Mouse (Mus musculus) liver, embryonic 14.5 days (tissue): ENCODE measurements around the gene Ddb1. TPM values are rescaled to one million over a fixed set of nuclear protein-coding genes. Genes with fewer than 3 reads are reported as not detected.

Experiments used
- ATAC-seq: fragments of 200-750 bp; cut with Nextera tagmentation; 2 replicates; pipeline ENCODE4 v1.8.0; 2017; ENCODE audit warnings: moderate number of reproducible peaks, mild to moderate bottlenecking, moderate library complexity; ENCODE audit not compliant: insufficient read depth
- DNase-seq, 3 experiments: peaks; one replicate each; pipeline ENCODE4 v3.0.0-alpha.2; 2012 to 2013; ENCODE audit warnings: low read depth in 3 of 3, low spot score in 3 of 3
- H3K27ac ChIP-seq: fragments of 300-500 bp; sonication (generic); 2 replicates; pipeline ENCODE4 v1.5.1; 2014; ENCODE audit warnings: moderate library complexity, mild to moderate bottlenecking, control low read depth, inconsistent platforms
- H3K27me3 ChIP-seq: fragments of 300-500 bp; sonication (generic); 2 replicates; pipeline ENCODE4 v1.6.1; 2014; ENCODE audit warnings: mild to moderate bottlenecking, low read length, moderate library complexity; ENCODE audit not compliant: control insufficient read depth, insufficient read depth
- H3K36me3 ChIP-seq: fragments of 300-500 bp; sonication (generic); replicated peaks from 2 replicates; pipeline ENCODE4 v1.6.1; 2014; ENCODE audit warnings: low read depth; ENCODE audit not compliant: control insufficient read depth, insufficient read depth
- H3K4me1 ChIP-seq, 2 experiments: fragments of 200-500 bp in 1 of 2; fragments of 300-500 bp in 1 of 2; sonication (generic) in 1 of 2; replicated peaks; 2 replicates each; pipeline ENCODE4 v1.6.1; 2012 to 2014; ENCODE audit warnings: antibody characterized with exemption in 1 of 2, inconsistent platforms in 1 of 2, low read length in 1 of 2; ENCODE audit not compliant: control insufficient read depth in 2 of 2, insufficient read depth in 2 of 2
- H3K4me2 ChIP-seq: fragments of 300-500 bp; sonication (generic); 2 replicates; pipeline ENCODE4 v1.6.1; 2014; ENCODE audit warnings: low read depth, mild to moderate bottlenecking, control low read depth, moderate library complexity
- H3K4me3 ChIP-seq, 2 experiments: fragments of 200-500 bp in 1 of 2; fragments of 300-500 bp in 1 of 2; sonication (generic) in 1 of 2; 2 replicates each; pipeline ENCODE4 v1.5.1; 2012 to 2014; ENCODE audit warnings: low read depth in 2 of 2, low read length in 2 of 2, mild to moderate bottlenecking in 2 of 2, control low read depth in 1 of 2, inconsistent platforms in 1 of 2, moderate library complexity in 1 of 2; ENCODE audit not compliant: insufficient read depth in 1 of 2
- H3K9ac ChIP-seq: fragments of 300-500 bp; sonication (generic); replicated peaks from 2 replicates; pipeline ENCODE4 v1.6.1; 2014; ENCODE audit warnings: mild to moderate bottlenecking, control low read depth, moderate library complexity
- H3K9me3 ChIP-seq: fragments of 300-500 bp; sonication (generic); 2 replicates; pipeline ENCODE4 v1.6.1; 2016; ENCODE audit warnings: low read length, mixed read lengths; ENCODE audit not compliant: control insufficient read depth
- CTCF ChIP-seq: IDR thresholded peaks from 2 replicates; pipeline ENCODE4 v1.5.1; 2016; ENCODE audit warnings: antibody characterized with exemption, low read depth, control low read depth
- EP300 ChIP-seq: IDR thresholded peaks from 2 replicates; pipeline ENCODE4 v1.6.1; 2016; ENCODE audit warnings: antibody characterized with exemption, low read depth
- WGBS: fragments of 180-500 bp; shearing (Covaris S2); extraction: QIAGEN DNeasy Blood & Tissue Kit; methylation state at CpG from one replicate; pipeline ENCODE4 v1.1.7; 2014; ENCODE audit not compliant: insufficient replicate concordance; 5-methylcytosine and 5-hydroxymethylcytosine counted together
- polyA plus RNA-seq, 2 experiments: library from polyadenylated mRNA; depleted of rRNA in 1 of 2; stranded (reverse) in 1 of 2; unstranded in 1 of 2; fragments of >200 nt; fragmentation: Nextera tagmentation in 1 of 2; extraction: Ambion mirVana in 1 of 2; gene quantifications; 2 replicates each; pipeline versions ENCODE4 v1.2.1 to v1.2.3; 2012 to 2014

Ddb1 gene
- polyA plus RNA-seq, 2 experiments: 91.2 to 133 TPM

- peaks cover 5 to 6% of the 10 kb centered on the region in 2 experiments for H3K4me1 ChIP-seq
- WGBS: 9% methylated on average over 6 of the region's 6 CpGs
- no peak within 1 kb of the TSS; the same call in 1 of the 2 replicates for H3K9ac ChIP-seq
- no peaks in the 10 kb centered on the region for H3K27me3 ChIP-seq
- DNase-seq (no peak), ATAC-seq (peak; percentile 56; the same call in 1 of the 2 replicates)
- no peak within 1 kb of the TSS for H3K27ac ChIP-seq
- no peak within 1 kb of the TSS for H3K4me3 ChIP-seq
- H3K9me3 ChIP-seq: no peaks in the 10 kb centered on the region
- TF ChIP-seq EP300: no peak
- TF ChIP-seq CTCF: peak; percentile 95
- H3K36me3 ChIP-seq: no peaks in the 10 kb centered on the region
- H3K4me2 ChIP-seq: no peak within 1 kb of the TSS
Measured at GRCm38 (mm10) chr19:10677915-10678771, 73.0 kb downstream of the Ddb1 start, which contains the start of gene Pga5. TSS of gene Pga5 (minus strand) at chr19:10678071.

- no peak overlapping the region for H3K9ac ChIP-seq
- H3K4me3 ChIP-seq: no peak overlapping the region
- H3K4me2 ChIP-seq: no peak overlapping the region
- H3K27ac ChIP-seq: no peak overlapping the region
- TF ChIP-seq CTCF (no peak), EP300 (no peak)
- DNase-seq (no peak), ATAC-seq (no peak)
- H3K27me3 ChIP-seq: no peaks in the 10 kb centered on the region
- WGBS: 69% methylated on average over 1 of the region's 1 CpGs
- H3K4me1 ChIP-seq: peaks cover 5 to 6% of the 10 kb centered on the region in 2 experiments
- H3K9me3 ChIP-seq: no peaks in the 10 kb centered on the region
- no peaks in the 10 kb centered on the region for H3K36me3 ChIP-seq
Measured at GRCm38 (mm10) chr19:10678772-10679067, 73.6 kb downstream of the Ddb1 start.

Other genes with a start within 250 kb of the Ddb1 start
- gene Syt7, start 216.2 kb upstream of the Ddb1 start, polyA plus RNA-seq (2012; rRNA removed): 0.28 and 0.37 TPM in 2 replicates
- gene Syt7, start 216.2 kb upstream of the Ddb1 start, polyA plus RNA-seq (2014; fragmentation: Nextera tagmentation; extraction: Ambion mirVana): 0.04 and 0.09 TPM in 2 replicates
- gene Lrrc10b, start 147.9 kb upstream of the Ddb1 start, polyA plus RNA-seq (2012; rRNA removed): 0.05 and 0.06 TPM in 2 replicates
- gene Lrrc10b, start 147.9 kb upstream of the Ddb1 start, polyA plus RNA-seq (2014; fragmentation: Nextera tagmentation; extraction: Ambion mirVana): 0.08 TPM in 1 of 2 replicates, not detected in the other
- 0.17 and 0.26 TPM in 2 replicates for gene Ppp1r32, start 122.4 kb upstream of the Ddb1 start, polyA plus RNA-seq (2012; rRNA removed)
- gene Ppp1r32, start 122.4 kb upstream of the Ddb1 start, polyA plus RNA-seq (2014; fragmentation: Nextera tagmentation; extraction: Ambion mirVana): 0.19 TPM in 1 of 2 replicates, not detected in the other
- gene Cpsf7, start 80.1 kb upstream of the Ddb1 start, polyA plus RNA-seq (2012; rRNA removed): 16.2 and 22.9 TPM in 2 replicates
- 12.8 and 14.1 TPM in 2 replicates for gene Cpsf7, start 80.1 kb upstream of the Ddb1 start, polyA plus RNA-seq (2014; fragmentation: Nextera tagmentation; extraction: Ambion mirVana)
- gene Sdhaf2, start 79.2 kb upstream of the Ddb1 start, polyA plus RNA-seq (2012; rRNA removed): 16.8 and 20.5 TPM in 2 replicates
- 26.9 and 31.0 TPM in 2 replicates for gene Sdhaf2, start 79.2 kb upstream of the Ddb1 start, polyA plus RNA-seq (2014; fragmentation: Nextera tagmentation; extraction: Ambion mirVana)
- 9.7 and 15.6 TPM in 2 replicates for gene Tmem216, start 49.1 kb upstream of the Ddb1 start, polyA plus RNA-seq (2012; rRNA removed)
- gene Tmem216, start 49.1 kb upstream of the Ddb1 start, polyA plus RNA-seq (2014; fragmentation: Nextera tagmentation; extraction: Ambion mirVana): 13.2 and 16.9 TPM in 2 replicates
- gene Cyb561a3, start 28.2 kb upstream of the Ddb1 start, polyA plus RNA-seq (2012; rRNA removed): 9.5 and 11.8 TPM in 2 replicates
- 11.0 and 12.9 TPM in 2 replicates for gene Cyb561a3, start 28.2 kb upstream of the Ddb1 start, polyA plus RNA-seq (2014; fragmentation: Nextera tagmentation; extraction: Ambion mirVana)
- 7.5 and 8.3 TPM in 2 replicates for gene Tmem138, start 28.0 kb upstream of the Ddb1 start, polyA plus RNA-seq (2012; rRNA removed)
- 11.5 and 12.6 TPM in 2 replicates for gene Tmem138, start 28.0 kb upstream of the Ddb1 start, polyA plus RNA-seq (2014; fragmentation: Nextera tagmentation; extraction: Ambion mirVana)
- 11.7 and 13.9 TPM in 2 replicates for gene Tkfc, start 327 bp downstream of the Ddb1 start, polyA plus RNA-seq (2012; rRNA removed)
- 15.1 and 15.6 TPM in 2 replicates for gene Tkfc, start 327 bp downstream of the Ddb1 start, polyA plus RNA-seq (2014; fragmentation: Nextera tagmentation; extraction: Ambion mirVana)
- 6.7 and 8.5 TPM in 2 replicates for gene Vwce, start 28.9 kb downstream of the Ddb1 start, polyA plus RNA-seq (2012; rRNA removed)
- gene Vwce, start 28.9 kb downstream of the Ddb1 start, polyA plus RNA-seq (2014; fragmentation: Nextera tagmentation; extraction: Ambion mirVana): 5.4 and 7.4 TPM in 2 replicates
- 0.02 TPM in 1 of 2 replicates, not detected in the other for gene Pga5, start 72.7 kb downstream of the Ddb1 start, polyA plus RNA-seq (2012; rRNA removed)
- not detected in 2 replicates for gene Pga5, start 72.7 kb downstream of the Ddb1 start, polyA plus RNA-seq (2014; fragmentation: Nextera tagmentation; extraction: Ambion mirVana)
- gene Vps37c, start 83.4 kb downstream of the Ddb1 start, polyA plus RNA-seq (2012; rRNA removed): 6.0 and 6.3 TPM in 2 replicates
- gene Vps37c, start 83.4 kb downstream of the Ddb1 start, polyA plus RNA-seq (2014; fragmentation: Nextera tagmentation; extraction: Ambion mirVana): 9.3 and 10.4 TPM in 2 replicates
- gene Cd5, start 133.7 kb downstream of the Ddb1 start, polyA plus RNA-seq (2012; rRNA removed): 0.02 and 0.13 TPM in 2 replicates
- 0.04 TPM in 1 of 2 replicates, not detected in the other for gene Cd5, start 133.7 kb downstream of the Ddb1 start, polyA plus RNA-seq (2014; fragmentation: Nextera tagmentation; extraction: Ambion mirVana)
- not detected in 2 replicates for gene Cd6, start 224.7 kb downstream of the Ddb1 start, polyA plus RNA-seq (2012; rRNA removed)
- gene Cd6, start 224.7 kb downstream of the Ddb1 start, polyA plus RNA-seq (2014; fragmentation: Nextera tagmentation; extraction: Ambion mirVana): 0.05 TPM in 1 of 2 replicates, not detected in the other
- gene Slc15a3, start 234.4 kb downstream of the Ddb1 start, polyA plus RNA-seq (2012; rRNA removed): 3.7 and 3.8 TPM in 2 replicates
- 0.90 and 1.4 TPM in 2 replicates for gene Slc15a3, start 234.4 kb downstream of the Ddb1 start, polyA plus RNA-seq (2014; fragmentation: Nextera tagmentation; extraction: Ambion mirVana)